Mouse (Mus musculus) urinary bladder, adult 18-20 months (tissue): ENCODE results near the gene Golga2.
"Not testable (repeated sequence)": the region's sequence is repeated elsewhere in the genome, so short reads cannot be mapped to it uniquely, and the experiment has no call there.

ENCODE experiments used
- DNase-seq, 2 experiments: peaks; one replicate each; pipeline ENCODE4 v3.0.0; 2022; ENCODE audit warnings: low spot score in 2 of 2, mixed read lengths in 2 of 2

Golga2 gene

DNA sequence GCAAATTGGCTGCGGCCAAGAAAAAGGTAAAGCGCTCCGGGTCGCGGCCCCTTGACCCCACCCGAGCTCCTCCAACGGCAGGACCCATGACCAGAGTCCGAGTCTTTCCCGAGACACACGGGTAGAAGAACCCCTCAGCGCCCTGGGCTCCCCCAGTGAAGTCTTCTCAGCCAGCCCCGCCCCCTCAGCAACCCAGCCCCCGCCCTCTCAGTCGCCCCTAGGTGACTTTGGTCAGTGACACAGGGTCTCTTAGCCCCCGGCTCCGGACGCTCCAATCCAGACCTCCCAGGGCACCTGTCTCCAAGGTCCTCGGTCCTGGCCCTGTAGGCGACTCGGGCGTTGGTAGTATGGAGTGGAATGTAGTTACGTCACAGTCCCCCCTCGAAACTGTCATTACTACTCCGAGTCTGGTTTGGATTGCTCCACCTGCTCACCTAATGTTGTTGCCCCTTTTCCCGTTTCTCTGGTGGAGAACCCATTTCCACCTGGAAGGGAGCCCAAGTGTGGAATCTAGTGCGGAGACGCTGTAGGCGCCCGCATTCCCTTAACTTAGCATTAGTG is 1.3 kb downstream of the Golga2 start:
- DNase-seq = peak in 1 of 2 experiments; percentile 62

DNA sequence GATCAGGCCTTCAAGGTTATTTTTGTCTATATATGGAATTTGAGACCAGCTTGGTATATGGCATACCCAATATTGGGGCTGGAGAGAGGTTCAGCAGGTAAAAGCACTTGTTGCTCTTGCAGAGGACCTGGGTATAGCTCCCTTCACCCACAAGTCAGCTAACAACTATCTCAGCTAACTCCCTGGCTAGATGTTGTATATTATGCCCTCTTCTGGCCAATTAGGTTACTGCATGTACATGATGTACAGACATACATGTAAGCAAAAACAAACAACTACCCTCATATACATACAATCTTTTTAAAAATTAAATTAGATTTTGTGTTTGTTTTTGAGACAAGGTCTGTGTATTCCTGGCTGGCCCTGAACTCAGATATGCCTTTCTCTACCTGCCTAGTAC is 2.4 kb downstream of the Golga2 start:
- DNase-seq = no peak

DNA sequence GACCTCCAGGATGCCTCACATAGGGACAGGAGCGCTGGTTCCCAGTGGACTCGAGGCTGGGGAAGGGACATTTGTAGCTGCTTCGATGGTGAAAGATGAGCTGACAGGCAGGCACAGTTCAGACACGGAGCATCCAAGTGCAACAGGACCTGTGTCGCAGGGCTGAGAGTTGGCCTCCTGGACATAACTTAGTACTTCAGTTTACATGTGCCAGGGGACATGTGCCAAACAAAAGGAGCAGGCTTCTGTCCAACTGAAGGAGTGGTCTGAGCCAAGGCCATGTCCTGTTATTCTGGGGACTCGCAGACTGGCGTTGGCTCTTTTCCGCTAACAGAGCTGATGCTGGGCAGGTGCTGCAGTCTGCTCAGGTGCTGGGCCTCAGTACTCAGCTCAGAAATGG is 7.2 kb downstream of the Golga2 start:
- DNase-seq = no peak

DNA sequence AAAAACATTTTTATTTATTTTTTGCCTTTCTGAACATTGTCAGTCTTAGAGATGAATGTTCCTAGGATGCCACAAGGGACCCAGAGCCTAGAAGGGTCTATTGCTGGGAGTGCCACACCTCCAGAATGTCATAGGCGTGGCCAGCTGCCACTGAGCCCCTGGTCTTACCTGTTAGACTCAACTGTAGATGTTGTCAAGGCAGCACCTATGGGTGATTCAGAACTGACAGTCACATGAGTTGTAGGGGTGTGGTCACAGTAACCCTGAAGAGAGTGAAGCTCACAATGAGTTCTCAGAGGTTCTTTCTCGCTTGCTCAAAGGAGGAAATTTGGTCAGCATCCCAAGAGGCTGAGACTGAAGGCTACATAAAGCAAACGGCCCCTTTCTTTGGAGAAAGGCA is 8.1 kb downstream of the Golga2 start:
- DNase-seq = no peak

DNA sequence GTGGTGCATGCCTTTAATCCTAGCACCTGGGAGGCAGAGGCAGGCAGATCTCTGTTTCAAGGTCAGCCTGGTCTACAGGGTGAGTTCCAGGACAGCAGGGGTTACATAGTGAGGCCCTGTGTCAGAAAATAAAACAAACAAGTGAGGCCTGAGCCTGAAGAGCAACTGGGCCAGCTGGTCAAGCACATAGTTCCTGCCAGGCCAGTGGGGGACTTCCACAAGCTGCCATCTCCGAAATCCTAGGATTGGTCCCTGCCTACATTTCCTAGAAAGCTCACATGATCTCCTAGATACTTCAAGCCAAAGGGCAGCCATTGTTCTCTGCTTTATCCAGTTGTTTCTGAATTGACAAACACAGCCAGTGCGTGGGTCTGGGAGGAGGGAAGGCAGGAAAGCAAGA is 8.7 kb downstream of the Golga2 start:
- DNase-seq = not testable (repeated sequence)

DNA sequence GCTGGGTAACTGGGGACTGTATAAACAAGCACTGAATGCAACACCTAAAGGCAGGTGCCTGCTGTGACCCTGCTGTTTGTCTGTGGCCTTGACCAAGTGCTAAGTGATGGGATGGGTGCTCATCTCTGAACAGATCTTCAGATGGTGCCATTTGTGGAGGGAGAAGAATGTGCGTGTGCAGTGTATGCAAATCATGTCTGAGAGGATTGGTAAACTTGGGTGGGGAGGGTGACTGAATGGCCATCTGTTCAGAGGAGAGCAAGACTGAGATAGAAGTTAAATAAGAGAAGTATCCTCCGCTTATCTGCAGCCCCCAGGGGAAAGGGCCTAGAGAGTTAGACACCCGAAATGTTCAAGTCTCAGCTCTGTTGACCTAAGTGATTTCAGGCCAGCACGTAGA is 12.3 kb downstream of the Golga2 start:
- DNase-seq = no peak

DNA sequence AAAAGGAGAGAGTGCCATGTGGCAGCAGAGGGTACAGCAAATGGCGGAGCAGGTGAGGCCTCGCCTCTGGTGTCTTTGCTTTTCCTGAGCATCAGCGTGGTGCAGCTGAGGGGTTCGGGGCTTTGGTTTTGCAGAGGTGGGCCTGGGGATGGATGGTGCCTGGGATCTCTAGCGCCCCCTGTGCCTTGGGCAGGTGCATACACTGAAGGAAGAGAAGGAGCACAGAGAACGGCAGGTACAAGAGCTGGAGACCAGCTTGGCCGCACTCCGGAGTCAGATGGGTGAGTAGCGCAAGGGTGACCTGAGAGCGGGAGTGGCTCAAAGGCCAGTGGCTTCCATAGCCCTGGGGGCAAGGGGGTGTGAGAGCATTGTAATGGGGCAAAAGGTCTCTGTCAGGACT is 15.8 kb downstream of the Golga2 start:
- DNase-seq = no peak

DNA sequence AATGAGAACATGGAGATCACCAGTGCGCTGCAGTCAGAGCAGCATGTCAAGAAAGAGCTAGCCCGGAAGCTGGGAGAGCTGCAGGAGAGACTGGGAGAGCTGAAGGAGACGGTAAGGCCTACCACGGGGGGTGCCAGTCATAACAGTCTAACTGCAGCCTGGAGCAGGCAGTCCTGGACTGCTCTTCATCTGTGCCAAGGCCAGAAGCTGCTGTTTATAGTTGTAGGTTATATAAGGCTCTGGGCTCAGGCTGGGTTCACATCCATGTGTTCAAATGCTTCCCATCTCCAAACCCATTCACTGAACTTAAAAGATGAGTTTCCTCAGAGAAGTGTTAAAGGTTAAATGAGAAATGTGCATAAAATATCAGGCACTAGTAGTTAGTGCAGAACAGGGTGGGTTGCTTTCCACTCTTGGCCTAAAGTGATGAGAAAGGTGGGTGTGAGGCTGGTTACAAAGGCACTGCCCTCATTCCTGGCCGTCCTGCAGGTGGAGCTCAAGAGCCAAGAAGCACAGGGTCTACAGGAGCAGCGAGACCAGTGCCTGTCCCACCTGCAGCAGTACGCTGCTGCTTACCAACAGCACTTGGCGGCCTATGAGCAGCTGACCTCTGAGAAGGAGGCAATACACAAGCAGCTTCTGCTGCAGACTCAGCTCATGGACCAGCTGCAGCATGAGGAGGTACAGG is 17.1 kb downstream of the Golga2 start:
- DNase-seq = no peak

DNA sequence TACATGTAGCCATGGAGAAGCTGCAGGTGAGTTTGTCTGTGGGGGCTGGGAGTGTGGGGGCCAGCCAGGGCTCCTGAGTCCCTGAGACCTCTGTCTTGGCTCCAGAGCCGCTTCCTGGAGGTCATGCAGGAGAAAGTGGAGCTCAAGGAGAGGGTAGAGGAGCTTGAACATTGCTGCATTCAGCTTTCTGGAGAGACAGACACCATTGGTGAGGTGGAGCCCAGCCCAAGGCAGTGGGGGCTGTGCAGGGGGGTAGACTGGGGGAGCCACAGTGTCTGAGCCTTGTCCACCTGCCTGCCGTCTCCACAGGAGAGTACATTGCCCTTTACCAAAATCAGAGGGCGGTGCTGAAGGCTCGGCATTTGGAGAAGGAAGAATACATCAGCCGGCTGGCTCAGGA is 18.5 kb downstream of the Golga2 start:
- DNase-seq = no peak

DNA sequence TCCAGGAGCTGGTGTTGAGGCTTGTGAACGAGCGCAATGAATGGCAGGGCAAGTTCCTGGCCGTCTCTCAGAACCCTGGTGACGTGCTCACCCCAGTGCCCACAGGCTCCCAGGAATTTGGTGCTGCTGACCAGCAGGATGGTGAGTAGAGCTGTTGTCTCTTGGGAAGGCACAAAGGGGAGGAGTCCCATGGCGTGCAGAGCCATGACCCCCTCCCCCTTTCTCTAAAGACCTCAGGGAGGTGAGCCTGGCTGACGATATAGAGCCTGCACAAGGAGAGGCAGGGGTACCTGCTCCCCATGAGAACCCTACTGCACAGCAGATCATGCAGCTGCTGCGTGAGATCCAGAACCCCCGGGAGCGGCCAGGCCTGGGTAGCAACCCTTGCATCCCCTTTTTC is 19.0 kb downstream of the Golga2 start:
- no peak for DNase-seq

DNA sequence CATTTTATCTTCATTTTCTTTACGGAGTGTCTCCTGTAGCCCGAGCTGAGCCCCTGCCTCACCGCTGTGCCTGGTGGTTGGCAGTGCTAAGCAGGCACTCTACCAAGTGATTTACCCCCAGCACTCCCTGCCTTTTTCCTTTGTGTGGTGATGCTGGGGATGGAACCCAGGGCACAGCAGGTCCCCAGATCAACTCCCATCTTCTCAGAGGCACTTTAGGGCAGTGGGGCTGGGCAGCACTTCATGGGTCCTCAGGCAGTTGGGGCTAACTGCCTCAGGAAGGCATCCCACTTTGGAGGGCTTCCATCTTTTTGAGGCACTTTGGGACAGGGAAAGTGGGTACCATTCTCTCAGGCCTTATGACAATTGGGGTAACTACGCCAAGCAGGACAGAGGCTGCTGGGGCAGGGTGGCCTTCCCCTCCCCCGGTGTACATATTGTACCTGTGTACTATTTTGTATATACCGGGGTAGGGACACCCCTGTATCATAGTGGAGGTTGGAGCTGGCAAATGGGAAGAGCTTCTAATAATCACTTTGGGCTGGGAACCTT is 20.1 kb downstream of the Golga2 start:
- DNase-seq = no peak

DNA sequence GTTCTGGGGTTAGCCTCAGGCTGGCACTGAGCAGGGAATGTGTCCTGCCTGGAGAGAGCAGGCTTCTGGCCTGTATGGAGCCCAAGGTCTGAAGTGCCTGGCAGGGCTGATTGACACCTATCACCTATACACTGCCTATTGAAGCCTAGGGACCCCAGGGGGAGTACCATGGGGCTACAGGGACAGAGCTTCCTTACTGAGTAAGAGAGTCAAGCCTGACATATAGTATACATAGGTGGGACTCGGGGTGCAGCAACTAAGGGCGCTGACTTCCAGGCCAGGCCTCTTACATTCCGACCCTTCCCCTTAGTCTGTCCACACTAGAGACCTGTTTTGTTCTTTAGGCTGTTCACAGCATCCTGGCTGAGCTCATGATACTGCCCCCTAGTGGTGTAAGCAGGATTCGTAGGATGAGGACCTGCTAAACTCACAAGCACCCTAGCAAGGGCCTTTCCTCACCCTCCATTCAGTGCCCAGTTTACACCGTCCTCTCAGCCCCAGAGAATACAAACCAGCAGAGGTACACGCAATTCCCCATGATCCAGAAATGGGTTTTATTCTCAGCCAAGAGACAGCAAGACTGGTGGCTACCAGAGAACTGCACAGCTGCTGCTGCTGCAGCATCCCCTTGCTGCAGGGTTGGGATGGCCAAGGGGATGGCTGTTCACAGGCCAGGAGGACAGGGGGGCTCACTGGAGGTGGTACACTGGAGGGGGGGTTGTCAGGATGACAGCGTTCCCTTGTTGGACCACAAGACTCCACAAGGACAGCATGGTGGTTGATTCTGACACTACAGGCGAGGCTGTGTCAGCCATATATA is 21.0 kb downstream of the Golga2 start:
- no peak for DNase-seq

DNA sequence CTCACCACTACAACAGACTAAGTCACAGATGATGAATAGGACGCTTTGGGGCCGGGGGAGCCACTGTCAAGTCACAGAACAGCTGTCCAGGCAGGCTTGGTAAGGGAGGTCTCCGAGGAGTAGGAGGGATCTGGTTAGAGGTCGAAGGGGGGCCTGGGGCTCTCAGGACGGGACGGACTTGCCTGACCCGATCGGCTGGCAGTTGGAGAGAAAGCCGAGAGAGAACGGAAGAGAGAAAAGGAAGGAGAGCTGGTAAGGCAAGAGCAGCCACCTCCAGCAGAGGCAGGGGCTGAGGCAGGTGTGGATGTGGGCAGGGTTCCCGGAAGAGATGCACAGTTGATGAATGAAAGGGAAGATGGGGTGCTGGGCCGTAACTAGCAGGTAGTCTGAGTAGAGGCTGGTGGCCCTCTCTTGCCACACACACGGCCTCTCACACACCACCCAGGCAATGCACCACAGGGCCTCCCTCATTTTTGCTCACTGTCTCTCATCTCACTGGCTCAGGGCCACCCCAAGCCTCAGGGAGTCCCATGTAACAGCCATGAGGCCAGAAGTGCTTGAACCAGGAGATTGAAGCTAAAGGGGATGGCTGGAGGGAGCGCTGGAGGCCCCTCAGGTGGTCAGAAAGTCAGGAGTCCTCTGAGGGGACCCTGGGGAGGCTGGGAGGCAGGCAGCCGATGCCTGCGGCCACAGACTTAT is 21.8 kb downstream of the Golga2 start:
- no peak for DNase-seq

DNA sequence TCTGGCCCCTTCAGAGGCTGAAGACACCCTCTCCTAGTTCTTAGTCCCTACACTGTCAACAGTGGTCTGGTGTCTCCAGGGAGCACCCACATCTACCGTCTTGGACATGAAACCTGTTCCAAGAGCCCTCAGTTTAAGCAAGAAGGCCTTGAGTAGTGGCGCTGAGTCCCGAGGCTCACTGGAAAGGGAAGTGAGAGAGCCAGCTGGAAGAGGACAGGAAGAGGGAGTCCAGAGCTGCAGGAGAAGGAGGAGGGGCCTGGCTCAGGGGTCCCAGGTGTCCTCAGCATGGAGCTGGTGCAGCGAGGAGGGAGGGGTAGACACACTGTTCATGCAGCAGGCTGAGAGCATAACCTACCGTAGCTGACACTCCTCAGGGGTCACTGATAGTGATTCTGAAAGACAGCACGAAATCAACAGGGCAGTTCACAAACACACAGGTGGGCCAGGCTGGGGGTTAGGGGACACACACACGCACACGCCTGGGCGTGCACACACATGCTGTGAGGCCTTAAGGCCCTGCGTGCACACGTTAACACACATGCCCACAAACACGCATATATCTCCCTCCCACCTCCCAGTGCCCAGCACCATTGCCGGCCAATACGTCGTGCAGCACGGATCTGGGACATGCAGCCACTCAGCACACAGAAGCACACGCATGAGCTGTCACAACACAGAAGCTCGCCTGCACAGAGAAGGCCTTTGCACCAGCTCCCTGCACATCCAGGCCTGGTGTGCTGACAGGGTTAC is 23.1 kb downstream of the Golga2 start:
- no peak for DNase-seq

DNA sequence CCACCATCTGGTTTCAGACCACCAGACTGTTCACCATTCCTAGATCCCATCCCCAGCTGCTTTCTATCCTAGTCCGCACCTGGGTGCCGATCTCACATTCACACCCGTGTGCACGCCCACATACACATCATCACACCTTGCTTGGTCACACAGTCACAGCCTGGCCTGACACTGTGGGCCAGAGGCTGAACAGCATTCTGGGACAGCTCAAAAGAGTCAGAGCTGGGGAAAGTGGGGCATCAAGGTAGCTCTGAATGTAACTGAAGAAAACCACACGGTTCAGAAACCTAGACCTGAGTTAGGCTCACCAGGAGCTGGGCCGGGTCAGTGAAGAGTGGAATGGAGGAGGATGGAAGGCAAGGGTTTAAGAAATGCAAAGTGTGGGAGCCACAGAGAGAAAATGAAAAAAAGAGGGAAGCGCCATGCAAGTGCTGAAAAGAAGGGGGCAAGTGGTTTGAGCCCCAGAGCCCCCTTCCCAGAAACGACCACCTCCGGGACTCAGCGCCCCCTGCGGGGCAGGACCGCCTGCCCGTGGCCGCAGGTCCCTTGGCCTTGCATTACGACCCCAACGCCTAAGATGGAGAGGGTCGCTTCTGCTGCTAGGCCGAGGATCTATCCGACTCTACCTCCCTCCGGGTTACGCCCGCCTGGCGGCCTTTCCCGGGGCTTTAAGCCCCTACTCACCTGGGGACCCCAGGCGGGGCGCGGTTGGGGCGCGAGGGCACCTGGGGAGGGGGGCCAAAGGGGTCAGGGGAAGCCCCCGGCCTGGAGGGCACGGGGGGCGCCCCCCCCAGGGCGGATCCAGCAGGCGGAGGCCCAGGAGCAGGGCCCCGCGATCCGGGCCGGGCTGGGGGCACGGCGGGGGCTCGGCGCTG is 24.5 kb downstream of the Golga2 start:
- DNase-seq = no peak

DNA sequence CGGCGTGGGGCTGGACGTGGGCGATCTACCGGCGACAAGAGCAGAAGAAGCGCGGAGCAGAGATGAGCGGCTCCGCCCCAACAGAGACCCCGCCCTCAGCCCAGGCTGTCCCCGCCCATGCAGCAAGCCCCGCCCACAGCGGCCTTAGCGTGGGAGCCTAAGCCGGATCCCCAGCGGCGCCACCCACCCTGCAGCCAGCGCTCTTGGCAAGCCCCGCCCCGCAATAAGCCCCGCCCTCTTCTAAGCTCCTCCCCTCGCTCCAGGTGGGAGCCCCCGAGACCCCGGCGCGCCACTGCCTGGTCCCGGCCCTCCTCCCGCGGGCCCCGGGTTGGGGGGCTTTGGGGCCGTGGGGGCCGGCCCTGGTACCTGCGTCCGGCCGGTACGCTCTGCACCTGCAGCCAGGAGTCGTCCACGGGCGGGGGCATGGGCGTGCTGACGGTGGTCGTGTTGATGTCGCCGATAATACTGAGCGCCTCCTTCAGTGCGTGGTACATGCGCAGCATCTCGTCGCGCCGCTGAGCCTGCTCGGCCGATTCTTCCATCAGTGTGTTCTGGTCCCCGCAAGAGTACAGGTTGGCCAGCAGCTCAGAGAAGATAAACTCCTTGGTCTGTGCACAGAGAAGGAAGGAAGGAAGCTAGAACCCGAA is 25.3 kb downstream of the Golga2 start:
- peak; percentile 73 to 75 for DNase-seq

DNA sequence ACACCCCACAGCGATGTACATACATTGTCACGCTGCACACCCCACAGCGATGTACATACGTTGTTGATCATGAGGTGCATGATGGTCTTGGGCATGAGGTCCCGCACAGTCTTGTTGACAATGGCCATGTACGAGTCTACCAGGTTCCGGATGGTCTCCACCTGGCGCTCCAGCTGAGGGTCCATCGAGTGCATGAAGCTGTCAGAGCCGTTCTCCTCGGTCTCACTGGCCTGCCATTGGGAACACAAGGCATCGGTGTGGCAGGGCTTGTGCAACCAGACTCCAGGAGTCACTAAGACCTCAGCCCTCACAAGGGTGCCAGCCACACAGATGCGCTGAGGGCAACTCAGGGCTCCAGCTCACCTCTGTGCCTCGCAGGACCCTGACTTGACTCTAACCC is 27.6 kb downstream of the Golga2 start:
- DNase-seq = no peak

DNA sequence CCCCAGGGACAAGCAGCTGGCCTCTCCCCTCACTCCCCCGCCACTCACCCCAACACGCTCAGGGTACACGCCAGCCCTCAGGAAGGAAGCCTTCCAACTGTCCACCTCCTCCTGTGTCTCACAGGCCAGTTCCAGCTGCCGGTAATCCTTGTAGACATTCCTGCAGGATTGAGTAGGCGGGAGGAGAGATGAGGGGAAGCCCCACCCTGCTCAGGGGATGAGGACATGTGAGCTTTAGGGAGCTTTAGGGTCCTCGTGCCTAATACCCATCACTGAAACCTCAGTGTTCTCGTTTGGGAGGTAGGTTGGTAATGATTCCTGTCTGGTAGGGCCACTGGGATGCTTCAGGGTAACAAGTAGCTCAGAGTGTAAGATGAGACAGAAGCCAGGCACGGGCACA is 28.6 kb downstream of the Golga2 start:
- peak in 1 of 2 experiments; percentile 60 for DNase-seq

DNA sequence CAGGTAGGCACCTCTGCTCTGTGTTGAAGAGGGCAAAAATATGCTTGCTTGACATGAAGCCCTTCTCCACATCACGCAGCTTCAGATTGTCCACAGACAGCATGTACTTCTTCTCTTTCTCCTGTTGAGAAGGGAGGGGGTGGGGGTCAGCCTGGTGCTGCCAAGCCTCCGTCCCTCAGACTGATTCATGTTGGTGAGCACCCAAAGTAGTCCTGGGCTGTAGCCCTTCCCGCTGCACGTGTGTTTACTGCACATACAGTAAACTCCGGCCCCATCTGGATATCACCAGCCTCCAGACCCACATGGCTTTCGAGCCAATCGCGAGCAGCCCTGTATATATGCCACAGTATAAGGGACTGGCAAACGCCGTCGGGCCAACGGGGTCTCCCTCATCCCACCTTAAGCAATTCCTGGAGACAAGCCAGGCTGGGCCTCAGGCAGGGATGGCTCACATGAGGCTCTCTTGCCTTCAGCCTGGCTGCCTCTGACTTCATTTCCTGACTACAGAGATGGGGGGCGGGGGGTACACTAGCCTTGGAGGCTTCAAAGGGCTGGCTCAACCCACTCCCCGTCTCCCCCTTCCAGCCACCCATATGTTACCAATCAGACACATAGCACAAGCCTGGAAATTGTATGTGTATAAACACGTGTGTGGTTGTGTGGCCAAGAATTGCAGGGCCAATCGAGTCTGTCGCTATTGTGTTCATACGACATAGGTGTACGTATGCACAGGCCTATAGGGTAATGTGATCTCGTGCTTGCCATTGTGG is 29.9 kb downstream of the Golga2 start:
- DNase-seq = no peak
